Mouse (Mus musculus): ENCODE data around the gene Rnf126.

DNA sequence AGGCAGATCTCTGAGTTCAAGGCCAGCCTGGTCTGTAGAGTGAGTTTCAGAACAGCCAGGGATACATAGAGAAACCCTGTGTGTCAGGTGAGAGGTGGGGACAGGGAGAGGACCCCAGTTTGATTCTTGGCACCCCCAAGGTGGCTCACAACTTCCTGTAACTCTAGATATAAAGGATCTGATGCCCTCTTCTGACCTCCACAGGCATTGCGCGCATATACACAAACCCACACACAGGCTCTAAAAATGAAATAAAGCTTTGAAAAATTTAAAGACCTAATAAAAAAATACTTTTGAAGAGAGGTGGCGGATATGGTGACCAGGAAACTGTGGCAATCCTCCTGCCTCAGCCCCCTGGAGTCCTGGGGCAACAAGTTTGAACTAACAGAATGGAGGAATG is 29.2 kb upstream of the Rnf126 start:
- TF ChIP-seq POLR2A (IDR thresholded peaks at IDR 0.05; ENCODE audit: insufficient read depth, low read depth, low read length) = no peak
- no peak for TF ChIP-seq CTCF (IDR thresholded peaks at IDR 0.05; ENCODE audit: insufficient read depth, low read depth, low read length)
